Mouse (Mus musculus) liver, embryonic 11.5 days (tissue): Measurements from ENCODE around the gene Stk24. TPM values are rescaled to one million over a fixed set of nuclear protein-coding genes. Genes with fewer than 3 reads are reported as not detected.
A peak's percentile ranks its signal among the peaks of the same experiment; 100 is the strongest.

Experiments
- ATAC-seq: fragments of 200-750 bp; cut with Nextera tagmentation; replicated peaks from 2 replicates; pipeline ENCODE4 v1.8.0; 2017; ENCODE audit warnings: moderate number of reproducible peaks, mild to moderate bottlenecking, moderate TSS enrichment, moderate library complexity; ENCODE audit not compliant: low FRiP score
- DNase-seq: peaks from one replicate; pipeline ENCODE4 v3.0.0-alpha.2; 2017; ENCODE audit warnings: low spot score
- H3K27ac ChIP-seq: fragments of 300-500 bp; sonication (generic); 2 replicates; pipeline ENCODE4 v1.5.1; 2014; ENCODE audit warnings: mild to moderate bottlenecking, low read depth, low read length, control low read depth
- H3K27me3 ChIP-seq: fragments of 300-500 bp; sonication (generic); replicated peaks from 2 replicates; pipeline ENCODE4 v1.6.1; 2014; ENCODE audit warnings: low read length, mixed read lengths; ENCODE audit not compliant: control insufficient read depth, insufficient read depth
- H3K36me3 ChIP-seq: fragments of 300-500 bp; sonication (generic); 2 replicates; pipeline ENCODE4 v1.6.1; 2014; ENCODE audit warnings: mild to moderate bottlenecking, low read length, moderate library complexity, mixed read lengths; ENCODE audit not compliant: control insufficient read depth, insufficient read depth
- H3K4me1 ChIP-seq: fragments of 300-500 bp; sonication (generic); replicated peaks from 2 replicates; pipeline ENCODE4 v1.6.1; 2014; ENCODE audit warnings: low read length, mixed read lengths; ENCODE audit not compliant: control insufficient read depth, insufficient read depth
- H3K4me2 ChIP-seq: fragments of 300-500 bp; sonication (generic); 2 replicates; pipeline ENCODE4 v1.6.1; 2014; ENCODE audit warnings: mild to moderate bottlenecking, control low read depth, moderate library complexity
- H3K4me3 ChIP-seq: fragments of 300-500 bp; sonication (generic); 2 replicates; pipeline ENCODE4 v1.5.1; 2014; ENCODE audit warnings: low read depth, low read length, control low read depth
- H3K9ac ChIP-seq: fragments of 300-500 bp; sonication (generic); 2 replicates; pipeline ENCODE4 v1.6.1; 2014; ENCODE audit warnings: low read depth, low read length, control low read depth
- H3K9me3 ChIP-seq: fragments of 300-500 bp; sonication (generic); 2 replicates; pipeline ENCODE4 v1.6.1; 2016; ENCODE audit warnings: low read length, inconsistent platforms, mixed read lengths; ENCODE audit not compliant: control insufficient read depth
- WGBS: fragments of 180-500 bp; shearing (Covaris S2); extraction: QIAGEN DNeasy Blood & Tissue Kit; methylation state at CpG from one replicate; pipeline ENCODE4 v1.1.7; 2014; 5-methylcytosine and 5-hydroxymethylcytosine counted together
- polyA plus RNA-seq: library from polyadenylated mRNA; unstranded; fragments of >200 nt; fragmentation: Nextera tagmentation; extraction: Ambion mirVana; gene quantifications from 2 replicates; pipeline ENCODE4 v1.2.1, GENCODE M21; 2014

Stk24 gene
- polyA plus RNA-seq, 1 experiment from 2014 or later: 51.3 TPM

DNA sequence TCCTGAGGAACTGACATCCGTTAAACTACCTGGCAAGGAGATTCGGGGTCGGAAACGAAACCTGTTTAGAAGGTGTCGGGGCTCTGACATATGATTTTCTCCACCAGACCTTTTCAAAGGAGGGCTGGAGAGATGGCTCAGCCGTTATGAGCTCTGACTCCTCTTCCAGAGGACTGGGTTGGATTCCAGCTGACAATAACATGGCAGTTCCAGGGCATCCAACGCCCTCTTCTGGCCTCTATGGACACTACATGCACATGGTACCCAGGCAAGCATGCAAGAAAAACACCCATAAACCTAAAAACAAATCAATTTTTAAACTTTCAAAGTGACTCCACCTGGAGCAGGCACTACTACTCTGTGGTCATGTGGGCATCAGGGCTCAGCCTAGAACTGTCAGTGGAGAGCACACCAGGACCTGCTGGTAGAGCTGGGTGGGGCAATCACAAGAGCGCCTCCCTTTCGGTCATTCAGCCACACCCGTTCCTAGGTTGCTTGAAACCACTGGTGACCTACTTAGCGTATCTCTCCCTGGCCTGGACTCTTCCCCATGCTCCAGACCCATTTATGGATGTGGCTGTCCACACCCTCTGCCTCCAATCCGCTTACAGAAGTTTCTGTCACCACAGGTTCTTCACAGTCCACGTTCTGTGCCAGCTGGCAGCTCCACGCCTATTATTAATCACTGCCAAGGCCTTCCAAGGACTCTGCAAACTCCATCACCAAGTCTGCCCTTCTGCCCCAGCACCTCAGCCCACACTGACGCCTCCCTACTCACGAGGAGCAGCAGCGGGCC is 18.3 kb downstream of the Stk24 start:
- H3K36me3 ChIP-seq: peaks cover 8% of the 10 kb centered on the region; the same call in 1 of the 2 replicates
- no peaks in the 10 kb centered on the region for H3K9me3 ChIP-seq
- 80% methylated on average over 17 of the region's 17 CpGs for WGBS
- no peaks in the 10 kb centered on the region for H3K27me3 ChIP-seq
- peaks cover 94% of the 10 kb centered on the region for H3K4me1 ChIP-seq
- no peak overlapping the region for H3K4me3 ChIP-seq
- H3K27ac ChIP-seq: no peak overlapping the region
- no peak for DNase-seq
- H3K9ac ChIP-seq: no peak overlapping the region
- ATAC-seq: 0 out of 2 replicates have a peak, but pooled peaks have one; percentile 13
- H3K4me2 ChIP-seq: no peak overlapping the region

DNA sequence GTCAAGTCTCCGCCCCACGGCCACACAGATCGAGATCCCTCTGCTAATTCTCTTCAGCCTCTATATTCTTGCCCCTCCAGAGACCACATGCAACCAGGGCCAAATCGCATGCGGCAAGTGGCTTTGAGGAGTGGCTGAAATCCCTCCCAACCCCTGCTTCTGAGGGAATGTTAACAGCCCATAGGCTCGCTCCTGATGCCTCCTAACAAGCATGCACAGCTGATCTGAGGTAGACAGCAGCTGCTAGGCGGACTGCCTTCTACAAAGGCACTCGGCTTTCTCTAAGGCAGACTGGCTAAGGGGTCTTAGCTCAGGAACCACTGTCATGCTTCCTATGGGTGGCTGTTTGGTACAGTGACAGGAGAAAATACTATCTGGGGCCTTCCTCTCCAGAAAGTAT is 20.0 kb downstream of the Stk24 start:
- ATAC-seq: no peak
- H3K4me2 ChIP-seq: no peak overlapping the region
- DNase-seq: no peak
- H3K4me3 ChIP-seq: no peak overlapping the region
- no peak overlapping the region for H3K9ac ChIP-seq
- 65% methylated on average over 8 of the region's 8 CpGs for WGBS
- peaks cover 8% of the 10 kb centered on the region; the same call in 1 of the 2 replicates for H3K36me3 ChIP-seq
- H3K27me3 ChIP-seq: no peaks in the 10 kb centered on the region
- H3K9me3 ChIP-seq: no peaks in the 10 kb centered on the region
- H3K4me1 ChIP-seq: peaks cover 92% of the 10 kb centered on the region
- H3K27ac ChIP-seq: peak overlapping the region; percentile 70; the same call in 1 of the 2 replicates

DNA sequence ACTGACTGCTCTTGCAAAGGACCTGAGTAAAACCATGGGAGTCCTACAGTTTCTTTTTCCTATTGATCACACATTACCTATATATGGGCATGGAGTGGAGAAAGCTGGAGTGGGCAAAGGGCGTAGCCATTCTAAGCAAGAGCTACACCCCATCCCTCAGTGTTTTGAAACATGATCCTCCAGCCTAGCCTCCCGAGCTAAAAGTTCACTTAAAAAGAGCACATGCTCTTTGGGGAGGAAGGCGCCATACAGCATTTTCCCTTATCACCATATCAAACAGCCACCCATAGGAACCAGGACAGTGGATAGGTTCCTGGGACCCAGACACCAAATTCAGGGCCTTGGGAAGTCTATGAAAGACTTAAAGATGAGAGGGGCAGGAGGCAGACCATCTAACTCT is 20.8 kb downstream of the Stk24 start:
- Histone ChIP-seq H3K9ac (0 out of 2 replicates have a peak overlapping the region, but pooled peaks have one; percentile 30), H3K4me3 (no peak overlapping the region), H3K9me3 (no peaks in the 10 kb centered on the region), H3K4me1 (peaks cover 91% of the 10 kb centered on the region), H3K4me2 (peak overlapping the region; percentile 37), H3K27ac (peak overlapping the region; percentile 70), H3K27me3 (no peaks in the 10 kb centered on the region), H3K36me3 (peaks cover 6% of the 10 kb centered on the region; the same call in 1 of the 2 replicates)
- 31% methylated on average over 3 of the region's 3 CpGs for WGBS
- DNase-seq (no peak), ATAC-seq (no peak)

DNA sequence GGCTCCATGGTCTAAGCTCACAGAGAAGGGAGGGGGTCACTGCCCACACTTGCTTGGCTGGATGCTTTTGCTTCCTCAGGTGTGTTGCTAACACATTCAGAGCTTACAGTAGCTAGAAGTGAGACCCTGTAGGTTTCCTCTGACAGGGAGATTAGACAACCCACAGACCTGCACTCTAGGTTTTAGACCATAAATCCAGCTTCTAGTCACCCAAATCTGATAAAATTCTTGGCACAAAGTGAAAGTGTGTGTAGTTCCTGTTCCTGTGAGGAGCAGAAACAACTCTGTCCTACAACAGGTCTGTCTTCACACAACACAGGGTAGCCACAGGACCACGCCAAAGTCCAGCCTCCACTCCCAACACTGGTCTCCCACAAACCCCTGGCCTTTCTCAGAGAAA is 21.5 kb downstream of the Stk24 start:
- Histone ChIP-seq H3K9me3 (no peaks in the 10 kb centered on the region), H3K36me3 (peaks cover 6% of the 10 kb centered on the region; the same call in 1 of the 2 replicates), H3K27ac (peak overlapping the region; percentile 70), H3K27me3 (no peaks in the 10 kb centered on the region), H3K4me3 (no peak overlapping the region), H3K4me2 (peak overlapping the region; percentile 37), H3K9ac (0 out of 2 replicates have a peak overlapping the region, but pooled peaks have one; percentile 18), H3K4me1 (peaks cover 92% of the 10 kb centered on the region)
- WGBS: 50% methylated on average over 1 of the region's 1 CpGs
- DNase-seq (no peak), ATAC-seq (no peak)

DNA sequence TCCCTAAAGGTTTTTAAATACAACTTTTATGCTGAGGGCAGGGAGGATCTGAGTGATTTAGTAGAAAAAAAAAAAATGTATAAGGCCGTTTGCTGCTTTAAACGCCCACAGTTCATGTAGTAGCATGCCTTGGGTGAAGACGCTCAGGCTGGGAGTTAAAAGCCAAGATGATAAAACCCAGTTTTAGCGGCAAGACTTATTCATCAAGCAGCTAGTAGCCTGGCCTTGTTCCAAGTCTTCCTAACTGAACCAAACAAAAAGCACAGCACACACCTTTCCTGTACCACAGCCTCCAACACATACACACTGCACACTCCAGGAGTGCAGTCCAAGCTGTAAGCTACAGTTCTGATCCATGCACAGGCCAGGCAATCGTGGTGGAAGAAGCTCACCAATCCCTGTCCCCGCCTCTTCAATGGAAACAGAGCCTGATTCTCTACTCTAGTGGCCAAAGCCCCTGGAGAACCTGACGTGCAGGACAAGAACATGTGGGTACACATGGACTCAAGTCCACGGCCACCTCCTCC is 23.4 kb downstream of the Stk24 start:
- Histone ChIP-seq H3K9ac (no peak overlapping the region), H3K4me3 (no peak overlapping the region)

DNA sequence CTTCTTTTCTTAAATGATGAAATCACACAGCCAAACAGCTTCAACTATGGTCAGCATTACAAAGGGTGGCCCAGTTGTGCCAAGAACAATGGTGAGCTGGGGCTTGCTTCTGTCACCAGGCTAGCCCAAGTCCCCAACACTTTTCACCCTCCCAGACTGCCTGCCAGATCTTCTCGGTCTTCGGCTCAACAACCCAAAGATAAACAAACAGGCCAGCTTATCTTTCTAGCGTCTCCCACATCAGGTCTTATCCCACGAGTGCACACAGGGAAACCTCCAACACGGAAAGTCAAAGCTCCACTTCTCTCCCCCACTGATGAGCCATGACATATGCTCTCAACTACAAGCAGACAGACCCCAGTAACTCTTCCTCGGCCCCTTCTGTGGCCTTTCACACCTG is 24.1 kb downstream of the Stk24 start:
- 10% methylated on average over 6 of the region's 6 CpGs for WGBS
- peak; percentile 83 for ATAC-seq
- Histone ChIP-seq H3K4me2 (peak overlapping the region; percentile 39), H3K9ac (no peak overlapping the region; the same call in 1 of the 2 replicates), H3K27ac (peak overlapping the region; percentile 70), H3K27me3 (no peaks in the 10 kb centered on the region), H3K4me3 (no peak overlapping the region), H3K9me3 (no peaks in the 10 kb centered on the region), H3K36me3 (no peaks in the 10 kb centered on the region), H3K4me1 (peaks cover 92% of the 10 kb centered on the region)
- DNase-seq: no peak

More for the DNA sequence above, 23.4 kb downstream of the Stk24 start:
- WGBS: 57% methylated on average over 8 of the region's 8 CpGs
- Histone ChIP-seq H3K36me3 (no peaks in the 10 kb centered on the region), H3K4me1 (peaks cover 94% of the 10 kb centered on the region), H3K27ac (peak overlapping the region; percentile 70), H3K27me3 (no peaks in the 10 kb centered on the region), H3K4me2 (peak overlapping the region; percentile 39), H3K9me3 (no peaks in the 10 kb centered on the region)
- no peak for DNase-seq
- ATAC-seq: no peak

DNA sequence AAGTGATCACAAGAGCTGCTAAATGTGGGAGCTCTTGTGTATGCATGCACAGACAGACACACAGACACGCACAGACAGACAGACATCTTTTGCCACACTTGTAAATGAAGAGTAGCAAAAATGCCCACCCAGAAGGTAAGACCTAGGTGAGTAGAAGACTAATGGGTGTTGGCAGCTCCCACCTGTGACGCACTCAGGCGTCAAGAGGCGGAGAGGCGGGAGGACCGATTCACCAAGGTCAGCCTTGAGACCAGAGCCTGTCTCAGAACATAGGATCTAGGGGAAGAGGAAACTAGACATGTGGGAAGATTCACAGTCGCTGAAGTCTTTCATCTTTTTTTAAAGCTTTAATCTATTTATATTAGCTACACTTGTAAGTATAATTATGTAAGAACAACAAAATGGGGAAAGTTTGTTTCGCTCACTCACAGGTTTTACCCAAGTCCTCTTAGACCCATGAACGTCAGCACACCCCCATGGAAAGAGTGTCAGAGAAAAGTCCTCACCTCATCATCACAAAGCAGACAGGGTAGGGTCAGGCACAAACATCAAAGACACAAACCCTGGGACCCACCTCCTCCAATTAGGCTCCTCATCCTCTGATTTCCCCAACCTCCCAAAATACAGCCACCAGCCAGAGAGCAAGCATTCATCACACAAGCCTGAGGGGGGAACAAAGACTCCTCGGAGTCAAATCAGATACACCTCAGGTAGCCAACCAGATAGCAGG is 26.0 kb downstream of the Stk24 start:
- Histone ChIP-seq H3K4me3 (no peak overlapping the region), H3K4me1 (peaks cover 77% of the 10 kb centered on the region), H3K36me3 (no peaks in the 10 kb centered on the region), H3K9me3 (no peaks in the 10 kb centered on the region), H3K27me3 (no peaks in the 10 kb centered on the region), H3K27ac (peak overlapping the region; percentile 11; the same call in 1 of the 2 replicates), H3K4me2 (no peak overlapping the region), H3K9ac (no peak overlapping the region)
- WGBS: 77% methylated on average over 10 of the region's 10 CpGs
- ATAC-seq: no peak
- no peak for DNase-seq

DNA sequence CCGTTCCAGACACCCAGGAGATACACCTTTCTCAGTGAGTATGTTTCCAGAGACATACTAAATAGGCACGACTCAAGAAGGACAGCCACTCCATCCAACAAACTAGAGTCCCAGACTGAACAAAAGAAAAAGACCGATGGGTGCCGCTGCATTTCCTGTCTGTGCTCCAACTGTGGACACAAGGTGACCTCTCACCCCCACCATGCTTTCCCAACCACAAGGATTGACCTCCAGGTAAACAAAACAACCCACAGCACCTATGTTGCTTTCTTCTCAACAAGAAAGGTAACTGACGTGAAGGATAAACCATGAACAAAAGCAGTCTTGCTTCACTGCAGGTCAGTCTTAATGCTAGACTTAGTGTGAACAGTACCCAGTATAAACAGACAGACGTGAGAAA is 27.1 kb downstream of the Stk24 start:
- Histone ChIP-seq H3K27me3 (no peaks in the 10 kb centered on the region), H3K4me3 (no peak overlapping the region), H3K36me3 (no peaks in the 10 kb centered on the region), H3K9me3 (no peaks in the 10 kb centered on the region), H3K27ac (no peak overlapping the region), H3K9ac (no peak overlapping the region), H3K4me2 (peak overlapping the region; percentile 4; the same call in 1 of the 2 replicates), H3K4me1 (peaks cover 76% of the 10 kb centered on the region)
- WGBS: 75% methylated on average over 6 of the region's 6 CpGs
- no peak for ATAC-seq
- no peak for DNase-seq
